Mouse (Mus musculus) MEL (cell line): ENCODE measurements around the gene Hsd17b13. TPM values are rescaled to one million over a fixed set of nuclear protein-coding genes. Genes with fewer than 3 reads are reported as not detected.
A peak's percentile ranks its signal among the peaks of the same experiment; 100 is the strongest.

ENCODE experiments used
- DNase-seq: peaks from one replicate; pipeline ENCODE4 v3.0.0; 2011; ENCODE audit warnings: low read depth, low spot score
- H3K27ac ChIP-seq: 2 replicates; pipeline ENCODE4 v1.5.1; 2012; ENCODE audit warnings: low read depth, mild to moderate bottlenecking, control low read depth, low read length, moderate library complexity; ENCODE audit not compliant: control insufficient read depth
- H3K27me3 ChIP-seq, 2 experiments: fragments of 150-350 bp in 1 of 2; sonication (generic) in 1 of 2; 2 replicates each; pipeline ENCODE4 v1.6.1; 2012; ENCODE audit warnings: low read length in 2 of 2, mild to moderate bottlenecking in 2 of 2, improper control_type of control experiment in 1 of 2, moderate library complexity in 1 of 2; ENCODE audit not compliant: insufficient read depth in 2 of 2, control insufficient read depth in 1 of 2
- H3K36me3 ChIP-seq, 2 experiments: 2 replicates each; pipeline ENCODE4 v1.6.1; 2012 to 2014; ENCODE audit warnings: low read length in 2 of 2, improper control_type of control experiment in 1 of 2, inconsistent platforms in 1 of 2, mild to moderate bottlenecking in 1 of 2; ENCODE audit not compliant: insufficient read depth in 2 of 2, control insufficient read depth in 1 of 2
- H3K4me1 ChIP-seq, 2 experiments: fragments of 150-350 bp in 1 of 2; sonication (generic) in 1 of 2; 2 replicates each; pipeline ENCODE4 v1.6.1; 2012; ENCODE audit warnings: low read length in 2 of 2, improper control_type of control experiment in 1 of 2, mild to moderate bottlenecking in 1 of 2; ENCODE audit not compliant: insufficient read depth in 2 of 2, control insufficient read depth in 1 of 2
- H3K4me3 ChIP-seq, 2 experiments: fragments of 150-350 bp in 1 of 2; sonication (generic) in 1 of 2; 2 replicates each; pipeline ENCODE4 v1.5.1; 2012; ENCODE audit warnings: low read depth in 2 of 2, low read length in 2 of 2, mild to moderate bottlenecking in 2 of 2, moderate library complexity in 2 of 2, control low read depth in 1 of 2, improper control_type of control experiment in 1 of 2; ENCODE audit not compliant: control insufficient read depth in 1 of 2, insufficient read depth in 1 of 2
- H3K79me2 ChIP-seq: 2 replicates; pipeline ENCODE4 v1.6.1; 2012; ENCODE audit warnings: mild to moderate bottlenecking, low read length, moderate library complexity; ENCODE audit not compliant: control insufficient read depth, poor library complexity, insufficient read depth
- H3K9ac ChIP-seq: 2 replicates; pipeline ENCODE4 v1.6.1; 2012; ENCODE audit warnings: low read depth, mild to moderate bottlenecking, control low read depth, low read length, moderate library complexity; ENCODE audit not compliant: control insufficient read depth, poor library complexity, severe bottlenecking
- H3K9me3 ChIP-seq: fragments of 150-350 bp; sonication (generic); replicated peaks from 2 replicates; pipeline ENCODE4 v1.6.1; 2012; ENCODE audit warnings: mild to moderate bottlenecking, low read length, improper control_type of control experiment, moderate library complexity; ENCODE audit not compliant: insufficient read depth
- BHLHE40 ChIP-seq: IDR thresholded peaks from 2 replicates; pipeline ENCODE4 v1.6.1; 2012; ENCODE audit warnings: low read depth, mild to moderate bottlenecking, inconsistent platforms, low read length, improper control_type of control experiment, borderline replicate concordance
- CHD1 ChIP-seq: IDR thresholded peaks from 2 replicates; pipeline ENCODE4 v1.6.1; 2012; ENCODE audit warnings: low read depth, mild to moderate bottlenecking, inconsistent platforms, low read length, improper control_type of control experiment
- CHD2 ChIP-seq: IDR thresholded peaks from 2 replicates; pipeline ENCODE4 v1.6.1; 2011; ENCODE audit warnings: low read length, improper control_type of control experiment
- CTCF ChIP-seq, 3 experiments: IDR thresholded peaks in 2 of 3; conservative IDR thresholded peaks in 1 of 3; 2 replicates each; pipeline ENCODE4 v1.5.1; 2011 to 2012; ENCODE audit warnings: low read length in 3 of 3, low read depth in 2 of 3, mild to moderate bottlenecking in 2 of 3, improper control_type of control experiment in 1 of 3, inconsistent platforms in 1 of 3, mixed read lengths in 1 of 3, moderate library complexity in 1 of 3; ENCODE audit not compliant: control insufficient read depth in 1 of 3, insufficient read depth in 1 of 3, poor library complexity in 1 of 3, severe bottlenecking in 1 of 3
- ELF1 ChIP-seq: IDR thresholded peaks from 2 replicates; pipeline ENCODE4 v1.6.1; 2014; ENCODE audit warnings: low read depth, mild to moderate bottlenecking, inconsistent platforms, low read length, improper control_type of control experiment, moderate library complexity
- GABPA ChIP-seq: IDR thresholded peaks from 2 replicates; pipeline ENCODE4 v1.6.1; 2012; ENCODE audit warnings: low read depth, mild to moderate bottlenecking, inconsistent platforms, low read length, improper control_type of control experiment, moderate library complexity
- HCFC1 ChIP-seq: IDR thresholded peaks from 2 replicates; pipeline ENCODE4 v1.6.1; 2012; ENCODE audit warnings: low read depth, mild to moderate bottlenecking, inconsistent platforms, low read length, improper control_type of control experiment, moderate library complexity
- KAT2A ChIP-seq: conservative IDR thresholded peaks from 2 replicates; pipeline ENCODE4 v1.6.1; 2012; ENCODE audit warnings: low read depth, low read length, improper control_type of control experiment, inconsistent platforms
- MAX ChIP-seq: IDR thresholded peaks from 2 replicates; pipeline ENCODE4 v1.6.1; 2011; ENCODE audit warnings: low read length, improper control_type of control experiment
- MAZ ChIP-seq: IDR thresholded peaks from 2 replicates; pipeline ENCODE4 v1.6.1; 2012; ENCODE audit warnings: low read depth, mild to moderate bottlenecking, inconsistent platforms, low read length, improper control_type of control experiment
- MXI1 ChIP-seq: IDR thresholded peaks from 2 replicates; pipeline ENCODE4 v1.6.1; 2011; ENCODE audit warnings: mild to moderate bottlenecking, low read depth, low read length, improper control_type of control experiment
- MYB ChIP-seq: IDR thresholded peaks from 2 replicates; pipeline ENCODE4 v1.6.1; 2011; ENCODE audit warnings: mild to moderate bottlenecking, low read depth, low read length, improper control_type of control experiment
- MYC ChIP-seq: IDR thresholded peaks from 2 replicates; pipeline ENCODE4 v1.6.1; 2011; ENCODE audit warnings: low read depth, mild to moderate bottlenecking, low read length, improper control_type of control experiment, moderate library complexity
- NELFE ChIP-seq: IDR thresholded peaks from 2 replicates; pipeline ENCODE4 v1.6.1; 2011; ENCODE audit warnings: low read depth, low read length, improper control_type of control experiment
- NRF1 ChIP-seq: IDR thresholded peaks from 2 replicates; pipeline ENCODE4 v1.6.1; 2014; ENCODE audit warnings: low read depth, mild to moderate bottlenecking, inconsistent platforms, low read length, improper control_type of control experiment, moderate library complexity; ENCODE audit not compliant: poor library complexity, insufficient read depth, severe bottlenecking
- POLR2A ChIP-seq, 2 experiments: IDR thresholded peaks; 2 replicates each; pipeline ENCODE4 v1.6.1; 2011 to 2012; ENCODE audit warnings: low read length in 2 of 2, mild to moderate bottlenecking in 2 of 2, control low read depth in 1 of 2, improper control_type of control experiment in 1 of 2, low read depth in 1 of 2, moderate library complexity in 1 of 2; ENCODE audit not compliant: control insufficient read depth in 1 of 2, insufficient read depth in 1 of 2, poor library complexity in 1 of 2
- POLR2AphosphoS2 ChIP-seq: IDR thresholded peaks from 2 replicates; pipeline ENCODE4 v1.6.1; 2011; ENCODE audit warnings: low read length, improper control_type of control experiment
- POLR2AphosphoS5 ChIP-seq: IDR thresholded peaks from 2 replicates; pipeline ENCODE4 v1.6.1; 2012; ENCODE audit warnings: low read depth, borderline replicate concordance, mild to moderate bottlenecking, inconsistent platforms, low read length, moderate library complexity, mixed read lengths
- SMC3 ChIP-seq: IDR thresholded peaks from 2 replicates; pipeline ENCODE4 v1.6.1; 2011; ENCODE audit warnings: low read depth, low read length, improper control_type of control experiment
- TBP ChIP-seq: IDR thresholded peaks from 2 replicates; pipeline ENCODE4 v1.8.0; 2011; ENCODE audit warnings: low read depth, low read length, improper control_type of control experiment
- TCF12 ChIP-seq: IDR thresholded peaks from 2 replicates; pipeline ENCODE4 v1.6.1; 2014; ENCODE audit warnings: low read depth, mild to moderate bottlenecking, inconsistent platforms, low read length, improper control_type of control experiment, moderate library complexity
- UBTF ChIP-seq: IDR thresholded peaks from 2 replicates; pipeline ENCODE4 v1.6.1; 2012; ENCODE audit warnings: low read depth, mild to moderate bottlenecking, inconsistent platforms, low read length, improper control_type of control experiment, moderate library complexity, borderline replicate concordance; ENCODE audit not compliant: insufficient read depth
- USF1 ChIP-seq: IDR thresholded peaks from 2 replicates; pipeline ENCODE4 v1.6.1; 2014; ENCODE audit warnings: low read depth, mild to moderate bottlenecking, inconsistent platforms, low read length, improper control_type of control experiment, moderate library complexity
- ZC3H11A ChIP-seq: IDR thresholded peaks from 2 replicates; pipeline ENCODE4 v1.6.1; 2012; ENCODE audit warnings: low read depth, mild to moderate bottlenecking, inconsistent platforms, low read length, improper control_type of control experiment
- ZKSCAN1 ChIP-seq: IDR thresholded peaks from 2 replicates; pipeline ENCODE4 v1.6.1; 2012; ENCODE audit warnings: low read depth, mild to moderate bottlenecking, inconsistent platforms, low read length, improper control_type of control experiment, moderate library complexity
- ZMIZ1 ChIP-seq: IDR thresholded peaks from 2 replicates; pipeline ENCODE4 v1.6.1; 2012; ENCODE audit warnings: low read depth, mild to moderate bottlenecking, inconsistent platforms, low read length, improper control_type of control experiment, moderate library complexity
- polyA plus RNA-seq, 2 experiments: library from polyadenylated mRNA; stranded (reverse) in 1 of 2; unstranded in 1 of 2; fragments of >175 nt in 1 of 2; fragments of >200 nt in 1 of 2; gene quantifications; 2 replicates each; pipeline versions ENCODE4 v1.2.1 to v1.2.4; 2012; ENCODE audit warnings: low replicate concordance in 2 of 2, low read depth in 1 of 2; ENCODE audit not compliant: insufficient read length in 2 of 2, insufficient read depth in 1 of 2, missing spikeins in 1 of 2
- total RNA-seq: library from RNA; depleted of rRNA; stranded (reverse); fragments of 300-350 nt; gene quantifications from 2 replicates; pipeline ENCODE4 v1.2.3, GENCODE M21; 2012

Hsd17b13 gene
- total and polyA plus RNA-seq, 3 experiments: 0.08 TPM; not detected in 2

DNA sequence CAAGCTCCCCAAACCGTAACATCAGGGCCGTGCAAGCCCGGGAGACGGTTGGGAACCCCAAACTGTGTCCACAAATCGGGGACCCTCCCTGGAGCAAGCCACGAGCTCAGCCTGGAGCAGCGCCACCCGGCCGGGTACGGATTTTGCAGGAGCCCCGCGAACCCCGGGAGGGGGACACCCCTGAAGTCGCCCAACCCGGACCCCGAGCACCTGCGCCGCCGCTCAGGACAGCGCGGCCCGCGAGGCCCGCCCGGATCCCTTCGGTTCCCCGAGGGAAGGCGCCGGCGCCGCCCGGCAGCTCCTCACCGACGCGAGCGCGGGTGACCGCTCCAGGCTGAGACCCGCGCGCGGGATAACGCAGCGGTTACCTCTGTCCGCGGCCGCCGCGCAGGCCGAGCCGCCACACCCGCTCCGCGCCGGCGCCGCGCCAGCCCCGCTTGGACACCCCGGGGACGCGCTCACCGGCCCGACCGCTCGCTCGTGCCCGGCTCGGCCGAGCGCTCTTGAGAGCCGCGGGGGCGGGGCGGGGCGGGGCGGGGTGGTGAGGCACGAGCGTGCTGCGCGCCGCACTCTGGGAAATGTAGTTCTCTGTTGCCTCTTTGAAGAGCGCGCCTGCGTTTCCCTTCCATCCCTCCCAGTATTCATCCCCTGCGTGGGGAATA lies 66.3 kb downstream of the Hsd17b13 start, which contains the start of gene Klhl8:
Gene Klhl8 (minus strand): TSS at position 512 of the 662 bp plus-strand sequence.
- peak within 1 kb of the TSS; percentile 82 to 87 for H3K4me3 ChIP-seq
- H3K27ac ChIP-seq: peak within 1 kb of the TSS; percentile 29; the same call in 1 of the 2 replicates
- peaks cover 3 to 10% of the 10 kb centered on the region in 2 experiments for H3K4me1 ChIP-seq
- H3K9ac ChIP-seq: peak within 1 kb of the TSS; percentile 92
- DNase-seq: peak; percentile 90
- peaks cover 6% of the 10 kb centered on the region; the same call in 1 of the 2 replicates for H3K79me2 ChIP-seq
- H3K27me3 ChIP-seq: no peaks in the 10 kb centered on the region
- peaks cover 0 to 9% of the 10 kb centered on the region in 2 experiments; a peak in 2 of 4 replicates for H3K36me3 ChIP-seq
- no peaks in the 10 kb centered on the region for H3K9me3 ChIP-seq
- peak; percentile 48; the same call in 1 of the 2 replicates for TF ChIP-seq NRF1
- peak; percentile 35; the same call in 1 of the 2 replicates for TF ChIP-seq ZMIZ1
- no peak for TF ChIP-seq CTCF (IDR thresholded peaks at IDR 0.05 in 2 of 3, conservative IDR thresholded peaks at IDR 0.05 in 1 of 3; ENCODE audit: control insufficient read depth in 1 of 3, insufficient read depth in 1 of 3, low read depth in 2 of 3, low read length in 3 of 3, poor library complexity in 1 of 3, severe bottlenecking in 1 of 3)
- no peak for TF ChIP-seq MYB
- TF ChIP-seq ELF1: no peak
- peak; percentile 54; the same call in 1 of the 2 replicates for TF ChIP-seq BHLHE40
- no peak for TF ChIP-seq UBTF
- no peak for TF ChIP-seq CHD2
- TF ChIP-seq TCF12: no peak
- peak; percentile 93 for TF ChIP-seq HCFC1
- TF ChIP-seq CHD1: no peak
- TF ChIP-seq POLR2AphosphoS5: no peak
- TF ChIP-seq MAX: no peak
- TF ChIP-seq MAZ: no peak
- TF ChIP-seq TBP: no peak
- TF ChIP-seq ZKSCAN1: no peak
- 0 out of 2 replicates have a peak, but pooled peaks have one; percentile 43 for TF ChIP-seq MXI1
- peak; percentile 55 for TF ChIP-seq USF1
- TF ChIP-seq MYC: no peak
- no peak for TF ChIP-seq POLR2AphosphoS2
- no peak for TF ChIP-seq SMC3
- no peak for TF ChIP-seq KAT2A
- TF ChIP-seq POLR2A (IDR thresholded peaks at IDR 0.05; ENCODE audit: control insufficient read depth in 1 of 2, insufficient read depth in 1 of 2, low read depth in 1 of 2, low read length in 2 of 2, poor library complexity in 1 of 2): peak; percentile 59 to 82; a peak in 3 of 4 replicates
- TF ChIP-seq ZC3H11A: no peak
- peak; percentile 56; the same call in 1 of the 2 replicates for TF ChIP-seq NELFE
- TF ChIP-seq GABPA: no peak
